Mouse (Mus musculus): ENCODE measurements at regions not wholly inside any gene's neighbourhood (a gene's known extent, or its start where the extent isn't known, plus 50 kb on each side); places are given as distances from the start of the nearest gene placed in this dataset.
"Not testable (repeated sequence)": the region's sequence is repeated elsewhere in the genome, so short reads cannot be mapped to it uniquely, and the experiment has no call there.

DNA sequence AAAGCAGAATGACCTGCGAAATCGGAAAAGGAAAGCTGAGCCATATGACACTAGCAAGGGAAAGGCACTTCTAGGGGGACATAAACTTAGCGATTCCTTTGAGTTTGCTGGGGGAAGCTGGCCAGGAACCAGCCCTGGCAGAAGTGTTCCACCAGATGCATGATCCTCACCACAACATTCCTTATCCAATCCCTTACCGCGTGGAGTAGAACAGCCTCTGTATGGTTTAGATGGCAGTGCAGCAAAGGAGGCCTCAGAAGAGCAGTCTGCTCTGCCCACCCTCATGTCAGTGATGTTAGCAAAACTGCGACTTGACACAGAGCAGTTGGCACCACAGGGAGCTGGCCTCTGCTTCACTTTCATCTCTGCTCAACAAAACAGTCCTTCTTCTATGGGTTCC lies 93.7 kb upstream of the Zfp986 start:
- not testable (repeated sequence) for TF ChIP-seq CTCF (IDR thresholded peaks at IDR 0.05; ENCODE audit: extremely low read depth, insufficient read depth, insufficient read length, insufficient replicate concordance); POLR2A (IDR thresholded peaks at IDR 0.05; ENCODE audit: low read depth, low read length)

All from spleen, adult 2 months (tissue).